Mouse (Mus musculus) liver, adult 2 months (tissue): ENCODE data around the gene Jak1.

Experiments used
- CTCF ChIP-seq: fragments of 200-500 bp; IDR thresholded peaks from 2 replicates; pipeline ENCODE4 v1.5.1; 2011; ENCODE audit warnings: low read depth, low read length, control low read depth
- POLR2A ChIP-seq: fragments of 200-500 bp; IDR thresholded peaks from 2 replicates; pipeline ENCODE4 v1.6.1; 2011; ENCODE audit warnings: low read length, control low read depth; ENCODE audit not compliant: insufficient read depth; ENCODE audit errors: extremely low read depth

- TF ChIP-seq CTCF (no peak), POLR2A (no peak)
Measured at GRCm38 (mm10) chr4:101180681-101181080, 84.4 kb downstream of the Jak1 start.
